Mouse (Mus musculus) liver, adult 2 months (tissue): Measurements from ENCODE around the gene Mgat1.
"Not testable (repeated sequence)": the region's sequence is repeated elsewhere in the genome, so short reads cannot be mapped to it uniquely, and the experiment has no call there.

ENCODE experiments used
- CTCF ChIP-seq: fragments of 200-500 bp; IDR thresholded peaks from 2 replicates; pipeline ENCODE4 v1.5.1; 2011; ENCODE audit warnings: low read depth, low read length, control low read depth
- POLR2A ChIP-seq: fragments of 200-500 bp; IDR thresholded peaks from 2 replicates; pipeline ENCODE4 v1.6.1; 2011; ENCODE audit warnings: low read length, control low read depth; ENCODE audit not compliant: insufficient read depth; ENCODE audit errors: extremely low read depth

DNA sequence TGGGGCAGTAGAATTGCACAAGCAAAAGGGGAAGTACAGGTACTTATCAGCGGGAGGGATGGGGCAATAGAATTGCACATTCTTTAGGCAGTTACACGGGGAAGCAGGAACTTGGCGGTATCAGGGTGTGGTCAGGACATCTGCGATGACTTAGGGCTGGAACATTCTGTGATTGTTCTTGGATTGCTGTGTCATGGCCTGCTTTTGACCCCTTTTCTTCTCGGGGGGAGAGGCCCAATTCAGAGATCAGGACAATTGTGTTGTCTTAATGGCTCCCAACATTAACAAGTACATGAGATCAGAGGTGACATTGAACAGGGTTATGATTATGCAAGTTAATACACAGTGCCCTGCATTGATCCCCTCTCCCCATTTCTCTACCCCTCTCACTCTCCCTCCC, 64.6 kb downstream of the Mgat1 start:
- not testable (repeated sequence) for TF ChIP-seq CTCF, POLR2A
